Mouse (Mus musculus) CH12.LX (cell line): ENCODE measurements around the gene Eif2b4.

Experiments
- CHD2 ChIP-seq: IDR thresholded peaks from 2 replicates; pipeline ENCODE4 v1.6.1; 2011; ENCODE audit warnings: low read length, improper control_type of control experiment
- CTCF ChIP-seq, 2 experiments: IDR thresholded peaks in 1 of 2; conservative IDR thresholded peaks in 1 of 2; 2 replicates each; pipeline ENCODE4 v1.5.1; 2011 to 2012; ENCODE audit warnings: low read depth in 2 of 2, low read length in 2 of 2, improper control_type of control experiment in 1 of 2, inconsistent platforms in 1 of 2, mild to moderate bottlenecking in 1 of 2, moderate library complexity in 1 of 2
- EP300 ChIP-seq: IDR thresholded peaks from 2 replicates; pipeline ENCODE4 v1.6.1; 2011; ENCODE audit warnings: low read length, improper control_type of control experiment
- MAFK ChIP-seq: IDR thresholded peaks from 2 replicates; pipeline ENCODE4 v1.6.1; 2011; ENCODE audit warnings: low read length, improper control_type of control experiment; ENCODE audit not compliant: insufficient replicate concordance
- MEF2A ChIP-seq: IDR thresholded peaks from 2 replicates; pipeline ENCODE4 v1.6.1; 2014; ENCODE audit warnings: low read depth, mild to moderate bottlenecking, inconsistent platforms, low read length, improper control_type of control experiment, borderline replicate concordance
- MXI1 ChIP-seq: IDR thresholded peaks from 2 replicates; pipeline ENCODE4 v1.6.1; 2011; ENCODE audit warnings: mild to moderate bottlenecking, low read depth, low read length, improper control_type of control experiment
- MYC ChIP-seq: IDR thresholded peaks from 2 replicates; pipeline ENCODE4 v1.6.1; 2011; ENCODE audit warnings: low read depth, mild to moderate bottlenecking, improper control_type of control experiment, low read length
- PAX5 ChIP-seq: IDR thresholded peaks from 2 replicates; pipeline ENCODE4 v1.6.1; 2012; ENCODE audit warnings: low read length, inconsistent platforms, mixed read lengths
- POLR2A ChIP-seq: IDR thresholded peaks from 2 replicates; pipeline ENCODE4 v1.6.1; 2011; ENCODE audit warnings: low read depth, mild to moderate bottlenecking, improper control_type of control experiment, low read length
- USF1 ChIP-seq: IDR thresholded peaks from 2 replicates; pipeline ENCODE4 v1.6.1; 2014; ENCODE audit warnings: low read depth, mild to moderate bottlenecking, inconsistent platforms, low read length, improper control_type of control experiment
- USF2 ChIP-seq: conservative IDR thresholded peaks from 2 replicates; pipeline ENCODE4 v1.6.1; 2011; ENCODE audit warnings: low read depth, low read length, improper control_type of control experiment
- ZKSCAN1 ChIP-seq: IDR thresholded peaks from 2 replicates; pipeline ENCODE4 v1.6.1; 2012; ENCODE audit warnings: low read depth, inconsistent platforms, low read length, improper control_type of control experiment, borderline replicate concordance
- ZNF384 ChIP-seq: IDR thresholded peaks from 2 replicates; pipeline ENCODE4 v1.6.1; 2012; ENCODE audit warnings: low read depth, low read length, improper control_type of control experiment, inconsistent platforms

DNA sequence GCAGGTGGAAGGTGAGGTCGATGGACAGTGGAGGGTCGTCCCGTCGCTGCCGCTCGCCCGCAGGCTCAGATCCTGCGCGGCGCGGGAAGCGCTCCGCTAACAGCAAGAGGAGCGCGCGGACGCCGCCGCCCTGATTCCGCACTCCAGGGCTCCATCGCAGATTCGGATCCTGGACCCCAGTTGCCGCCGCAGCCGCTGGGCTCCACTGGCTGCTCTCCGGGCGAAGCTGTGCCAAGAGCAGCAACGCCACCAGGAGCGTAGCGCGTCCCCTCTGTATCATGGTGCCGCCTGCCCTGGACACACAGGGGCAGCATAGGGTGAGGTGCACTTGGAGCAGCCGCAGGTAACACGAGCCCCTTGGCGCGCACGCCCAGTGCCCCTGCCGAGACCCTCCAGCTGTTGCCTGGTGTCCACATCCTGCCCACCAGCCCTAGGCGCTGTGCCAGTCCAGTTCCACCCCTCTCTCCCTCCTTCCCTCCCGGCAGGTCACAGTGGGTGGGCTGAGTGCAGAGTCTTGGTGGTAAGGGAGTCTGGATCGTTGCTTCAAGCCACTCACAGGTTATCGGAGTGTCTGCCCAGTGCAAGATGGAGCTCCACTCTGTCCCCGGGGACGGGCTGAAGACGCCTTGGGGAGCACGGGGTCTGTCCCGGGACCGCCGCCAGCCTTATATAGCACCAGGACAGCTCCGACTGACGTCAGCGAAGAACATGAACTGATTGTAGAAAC lies 54.8 kb downstream of the Eif2b4 start, which contains the start of gene Ucn:
- TF ChIP-seq MEF2A: no peak
- no peak for TF ChIP-seq ZKSCAN1
- TF ChIP-seq POLR2A: no peak
- TF ChIP-seq CHD2: no peak
- TF ChIP-seq CTCF (conservative IDR thresholded peaks at IDR 0.05 in 1 of 2, IDR thresholded peaks at IDR 0.05 in 1 of 2; ENCODE audit: low read depth in 2 of 2, low read length in 2 of 2): no peak
- no peak for TF ChIP-seq USF2
- TF ChIP-seq MAFK: no peak
- TF ChIP-seq PAX5: no peak
- no peak for TF ChIP-seq ZNF384
- TF ChIP-seq MXI1: no peak
- TF ChIP-seq USF1: no peak
- TF ChIP-seq EP300: no peak
- no peak for TF ChIP-seq MYC
